In genomic region chr6:42433554-42433953, GRCm38 (mm10) we compare ENCODE assay signal across 26 mouse cellular contexts. TPM values are rescaled to one million over a fixed set of nuclear protein-coding genes. Genes with fewer than 3 reads are reported as not detected.
DNase-seq lines count a peak whose midpoint lies in the region; ATAC-seq and TF ChIP-seq lines count a peak whose summit lies in the region.
"Had no signal": no experiment of that assay in that cellular context is flagged by ENCODE, and none has a peak within 500 bp of the region (broad histone marks: within the 10 kb centered on the region; RNA-seq: fewer than 3 reads in every experiment).

No protein-coding gene starts in this region.

- no peaks in the 10 kb centered on the region for H3K79me2 ChIP-seq in CH12.LX (replicated peaks; ENCODE audit: control insufficient read depth, extremely low read depth, insufficient read depth, poor library complexity, severe bottlenecking)

- DNase-seq in heart, postnatal 0 days (ENCODE audit: low spot score): peak; percentile 26
- DNase-seq in left cerebral cortex, adult 2 months (ENCODE audit: extremely low spot score in 1 of 2, low spot score in 2 of 2): no peak
- DNase-seq in left cerebral cortex, adult 11 months (ENCODE audit: low spot score): no peak
- no peak for DNase-seq in CH12.LX (ENCODE audit: extremely low read depth)
- DNase-seq in T-cell, adult 2 months (ENCODE audit: low spot score): no peak
- no peak for DNase-seq in testis, postnatal 10 days (ENCODE audit: low spot score)
- DNase-seq: B cell, adult 2 months; cerebellum, postnatal 10 days; gastrocnemius, postnatal 14 days; right cerebral cortex, postnatal 4 days; thymus, adult 2 months had no signal

- intact Hi-C loops in left cerebral cortex, adult 2 months (cut with DNase I): no loop called here

- peak; percentile 54 for TF ChIP-seq CTCF in heart, postnatal 0 days (IDR thresholded peaks at IDR 0.05; ENCODE audit: low read depth)
- peak; percentile 5 for TF ChIP-seq CTCF in left cerebral cortex, adult 2 months (IDR thresholded peaks at IDR 0.05)
- peak in 1 of 2 experiments; percentile 51; a peak in 2 of 4 replicates for TF ChIP-seq CTCF in CH12.LX (conservative IDR thresholded peaks at IDR 0.05 in 1 of 2, IDR thresholded peaks at IDR 0.05 in 1 of 2; ENCODE audit: low read depth in 2 of 2, low read length in 2 of 2)

- peak; percentile 30 for TF ChIP-seq RAD21 in CH12.LX (IDR thresholded peaks at IDR 0.05; ENCODE audit: low read depth, low read length)

- in situ Hi-C loops in CH12.LX (cut with MboI; ENCODE audit: low pct_ligation_motif_present, low pct_unique_long_range_greater_than_20kb, low sequenced_read_pairs): no loop called here

- no peak for TF ChIP-seq EP300 in heart, postnatal 0 days (IDR thresholded peaks at IDR 0.05; ENCODE audit: low read depth)
- no peak for TF ChIP-seq EP300 in CH12.LX (IDR thresholded peaks at IDR 0.05; ENCODE audit: low read length)

- H3K27ac ChIP-seq in heart, postnatal 0 days (ENCODE audit: low read depth): no peak overlapping the region
- no peak overlapping the region for H3K27ac ChIP-seq in heart, embryonic 11.5 days (ENCODE audit: low read depth, low read length)
- no peak overlapping the region for H3K27ac ChIP-seq in left cerebral cortex, adult 2 months
- no peak overlapping the region for H3K27ac ChIP-seq in CH12.LX (ENCODE audit: insufficient read depth, low read depth)
- H3K27ac ChIP-seq: embryonic facial prominence, embryonic 10.5 days; hindbrain, embryonic 15.5 days; kidney, embryonic 15.5 days; macrophage; midbrain, embryonic 15.5 days had no signal

- 34% methylated on average over 2 of the region's 2 CpGs for WGBS in heart, postnatal 0 days
- WGBS in heart, embryonic 11.5 days (ENCODE audit: insufficient replicate concordance): 63% methylated on average over 2 of the region's 2 CpGs

- 0 out of 2 replicates have a peak, but pooled peaks have one; percentile 17 for ATAC-seq in heart, postnatal 0 days (ENCODE audit: insufficient read depth, low read depth)
- ATAC-seq in heart, embryonic 11.5 days (replicated peaks; ENCODE audit: insufficient number of reproducible peaks, low FRiP score, low TSS enrichment): no peak
- peak; percentile 56 to 73; a peak in 3 of 4 replicates for ATAC-seq in hematopoietic stem cell, adult 5-6 weeks (replicated peaks in 1 of 2; ENCODE audit: insufficient read depth in 1 of 2, low FRiP score in 2 of 2, low TSS enrichment in 1 of 2, low read depth in 1 of 2, poor library complexity in 2 of 2, severe bottlenecking in 2 of 2)
- ATAC-seq: forebrain, embryonic 16.5 days; midbrain, embryonic 15.5 days had no signal

- H3K4me1 ChIP-seq in heart, postnatal 0 days (ENCODE audit: control insufficient read depth, insufficient read depth): no peaks in the 10 kb centered on the region
- H3K4me1 ChIP-seq in heart, embryonic 11.5 days (ENCODE audit: control insufficient read depth, insufficient read depth, low read length): no peaks in the 10 kb centered on the region
- peaks cover 2 to 13% of the 10 kb centered on the region in 2 experiments; a peak in 2 of 4 replicates for H3K4me1 ChIP-seq in CH12.LX (ENCODE audit: control insufficient read depth in 1 of 2, insufficient read depth in 2 of 2)
- H3K4me1 ChIP-seq: embryonic facial prominence, embryonic 10.5 days; hindbrain, embryonic 15.5 days; kidney, embryonic 15.5 days; midbrain, embryonic 15.5 days had no signal

- no peaks in the 10 kb centered on the region for H3K36me3 ChIP-seq in heart, postnatal 0 days (replicated peaks; ENCODE audit: control insufficient read depth, insufficient read depth, low read length)
- no peaks in the 10 kb centered on the region for H3K36me3 ChIP-seq in heart, embryonic 11.5 days (ENCODE audit: control insufficient read depth, insufficient read depth, low read length)
- no peaks in the 10 kb centered on the region for H3K36me3 ChIP-seq in CH12.LX (replicated peaks in 1 of 2; ENCODE audit: control insufficient read depth in 1 of 2, insufficient read depth in 1 of 2, low read length in 1 of 2)
- H3K36me3 ChIP-seq: embryonic facial prominence, embryonic 10.5 days; hindbrain, embryonic 15.5 days; kidney, embryonic 15.5 days; midbrain, embryonic 15.5 days had no signal

- H3K4me2 ChIP-seq in heart, postnatal 0 days (ENCODE audit: low read depth, low read length): no peak overlapping the region
- H3K4me2 ChIP-seq in heart, embryonic 11.5 days: no peak overlapping the region
- H3K4me2 ChIP-seq in CH12.LX (ENCODE audit: insufficient read depth, low read depth, poor library complexity, severe bottlenecking): no peak overlapping the region
- H3K4me2 ChIP-seq: hindbrain, embryonic 15.5 days; kidney, embryonic 15.5 days; midbrain, embryonic 15.5 days had no signal

- no peaks in the 10 kb centered on the region for H3K27me3 ChIP-seq in heart, postnatal 0 days (ENCODE audit: control insufficient read depth, insufficient read depth, low read length)
- no peaks in the 10 kb centered on the region for H3K27me3 ChIP-seq in heart, embryonic 11.5 days (ENCODE audit: control insufficient read depth, insufficient read depth, low read length)
- H3K27me3 ChIP-seq in CH12.LX (replicated peaks): no peaks in the 10 kb centered on the region
- H3K27me3 ChIP-seq: hindbrain, embryonic 15.5 days; kidney, embryonic 15.5 days; midbrain, embryonic 15.5 days had no signal

- TF ChIP-seq POLR2A in CH12.LX (IDR thresholded peaks at IDR 0.05; ENCODE audit: low read depth, low read length): no peak

- no peak overlapping the region for H3K4me3 ChIP-seq in heart, postnatal 0 days (ENCODE audit: low read depth, low read length)
- H3K4me3 ChIP-seq in heart, embryonic 11.5 days (ENCODE audit: low read depth, low read length): no peak overlapping the region
- no peak overlapping the region for H3K4me3 ChIP-seq in left cerebral cortex, adult 2 months
- no peak overlapping the region for H3K4me3 ChIP-seq in CH12.LX (replicated peaks in 1 of 3; ENCODE audit: low read depth in 2 of 3, low read length in 2 of 3, poor library complexity in 1 of 3)
- H3K4me3 ChIP-seq: embryonic facial prominence, embryonic 10.5 days; erythroblast, embryonic 14.5 days; hindbrain, embryonic 15.5 days; kidney, embryonic 15.5 days; midbrain, embryonic 15.5 days had no signal

- dilution Hi-C loops in CH12.LX (cut with MboI; ENCODE audit: extremely low pct_ligation_motif_present, extremely low pct_unique_long_range_greater_than_20kb, low sequenced_read_pairs): no loop called here

- H3K9me3 ChIP-seq in heart, postnatal 0 days (replicated peaks; ENCODE audit: control insufficient read depth, low read length): no peaks in the 10 kb centered on the region
- no peaks in the 10 kb centered on the region for H3K9me3 ChIP-seq in heart, embryonic 11.5 days (replicated peaks; ENCODE audit: control insufficient read depth, low read length)
- H3K9me3 ChIP-seq in CH12.LX (replicated peaks; ENCODE audit: low read length): no peaks in the 10 kb centered on the region
- H3K9me3 ChIP-seq: embryonic facial prominence, embryonic 10.5 days; hindbrain, embryonic 15.5 days; kidney, embryonic 15.5 days; midbrain, embryonic 15.5 days had no signal

- H3K9ac ChIP-seq in heart, postnatal 0 days (replicated peaks; ENCODE audit: low read depth, low read length): no peak overlapping the region
- no peak overlapping the region for H3K9ac ChIP-seq in heart, embryonic 11.5 days (ENCODE audit: low read depth, low read length)
- no peak overlapping the region for H3K9ac ChIP-seq in CH12.LX (ENCODE audit: insufficient read depth, low read depth)
- H3K9ac ChIP-seq: hindbrain, embryonic 15.5 days; kidney, embryonic 15.5 days; midbrain, embryonic 15.5 days had no signal

RNA-seq across cellular contexts. Expression of gene Tas2r126, which starts 0.8 kb away (rescaled TPM):
- not detected in 2 replicates for total RNA-seq in heart, postnatal 0 days (2014; rRNA removed; ENCODE audit: low replicate concordance)
- not detected in 2 replicates for polyA plus RNA-seq in heart, postnatal 0 days (2015; fragmentation: Nextera tagmentation; extraction: Ambion mirVana)
- polyA plus RNA-seq in heart, embryonic 11.5 days (2014; fragmentation: Nextera tagmentation; extraction: Ambion mirVana): not detected in 2 replicates
- total RNA-seq in left cerebral cortex, adult 2 months (2021): not detected
- not detected in 2 replicates for total RNA-seq in CH12.LX (2012; rRNA removed)
- not detected in 2 replicates for total RNA-seq in CH12.LX (2014; rRNA removed)
- not detected in 2 replicates for polyA plus RNA-seq in CH12.LX (2012; ENCODE audit: insufficient read length, low read depth)
- total RNA-seq in hematopoietic stem cell, adult 5-6 weeks (2017): not detected in 2 replicates
- total RNA-seq: ES-E14; gastrocnemius, postnatal 14 days; layer of hippocampus, postnatal 10 days had no signal
- polyA plus RNA-seq: embryonic facial prominence, embryonic 10.5 days; erythroblast, embryonic 14.5 days; forebrain, embryonic 16.5 days; heart, embryonic 14.5 days; hindbrain, embryonic 15.5 days; kidney, embryonic 15.5 days; liver, adult 2 months; macrophage; midbrain, embryonic 15.5 days; thymus, adult 2 months had no signal

RNA-seq across cellular contexts. Expression of gene Tas2r135, which starts 28.3 kb away (rescaled TPM):
- not detected in 2 replicates for total RNA-seq in heart, postnatal 0 days (2014; rRNA removed; ENCODE audit: low replicate concordance)
- polyA plus RNA-seq in heart, postnatal 0 days (2015; fragmentation: Nextera tagmentation; extraction: Ambion mirVana): not detected in 2 replicates
- polyA plus RNA-seq in heart, embryonic 11.5 days (2014; fragmentation: Nextera tagmentation; extraction: Ambion mirVana): not detected in 2 replicates
- total RNA-seq in left cerebral cortex, adult 2 months (2021): not detected
- total RNA-seq in CH12.LX (2012; rRNA removed) (not detected in 2 replicates), CH12.LX (2014; rRNA removed) (not detected in 2 replicates)
- polyA plus RNA-seq in CH12.LX (2012; ENCODE audit: insufficient read length, low read depth): not detected in 2 replicates
- not detected in 2 replicates for total RNA-seq in hematopoietic stem cell, adult 5-6 weeks (2017)
- total RNA-seq: ES-E14; gastrocnemius, postnatal 14 days; left cerebral cortex, postnatal 25 days had no signal
- polyA plus RNA-seq: embryonic facial prominence, embryonic 10.5 days; erythroblast, embryonic 14.5 days; forebrain, embryonic 16.5 days; heart, embryonic 14.5 days; hindbrain, embryonic 15.5 days; kidney, embryonic 15.5 days; liver, adult 2 months; macrophage; midbrain, embryonic 15.5 days; thymus, adult 2 months had no signal

RNA-seq across cellular contexts. Expression of gene Olfr458, which starts 31.4 kb away (rescaled TPM):
- total RNA-seq in heart, postnatal 0 days (2014; rRNA removed; ENCODE audit: low replicate concordance): not detected in 2 replicates
- polyA plus RNA-seq in heart, postnatal 0 days (2015; fragmentation: Nextera tagmentation; extraction: Ambion mirVana): not detected in 2 replicates
- not detected in 2 replicates for polyA plus RNA-seq in heart, embryonic 11.5 days (2014; fragmentation: Nextera tagmentation; extraction: Ambion mirVana)
- not detected for total RNA-seq in left cerebral cortex, adult 2 months (2021)
- not detected in 2 replicates for total RNA-seq in CH12.LX (2012; rRNA removed)
- not detected in 2 replicates for total RNA-seq in CH12.LX (2014; rRNA removed)
- polyA plus RNA-seq in CH12.LX (2012; ENCODE audit: insufficient read length, low read depth): not detected in 2 replicates
- total RNA-seq in hematopoietic stem cell, adult 5-6 weeks (2017): not detected in 2 replicates
- total RNA-seq: adrenal gland, postnatal 4 days; ES-E14; gastrocnemius, postnatal 14 days; layer of hippocampus, postnatal 10 days; left cerebral cortex, postnatal 25 days; liver, adult 2 months had no signal
- polyA plus RNA-seq: embryonic facial prominence, embryonic 10.5 days; erythroblast, embryonic 14.5 days; forebrain, embryonic 16.5 days; heart, embryonic 14.5 days; kidney, embryonic 15.5 days; liver, adult 2 months; macrophage; midbrain, embryonic 15.5 days; thymus, adult 2 months had no signal

RNA-seq across cellular contexts. Expression of gene Tas2r143, which starts 33.5 kb away (rescaled TPM):
- not detected in 2 replicates for total RNA-seq in heart, postnatal 0 days (2014; rRNA removed; ENCODE audit: low replicate concordance)
- polyA plus RNA-seq in heart, postnatal 0 days (2015; fragmentation: Nextera tagmentation; extraction: Ambion mirVana): not detected in 2 replicates
- not detected in 2 replicates for polyA plus RNA-seq in heart, embryonic 11.5 days (2014; fragmentation: Nextera tagmentation; extraction: Ambion mirVana)
- not detected for total RNA-seq in left cerebral cortex, adult 2 months (2021)
- not detected in 2 replicates for total RNA-seq in CH12.LX (2012; rRNA removed)
- not detected in 2 replicates for total RNA-seq in CH12.LX (2014; rRNA removed)
- polyA plus RNA-seq in CH12.LX (2012; ENCODE audit: insufficient read length, low read depth): not detected in 2 replicates
- not detected in 2 replicates for total RNA-seq in hematopoietic stem cell, adult 5-6 weeks (2017)
- total RNA-seq: ES-E14; left cerebral cortex, postnatal 25 days had no signal
- polyA plus RNA-seq: embryonic facial prominence, embryonic 10.5 days; erythroblast, embryonic 14.5 days; forebrain, embryonic 16.5 days; heart, embryonic 14.5 days; hindbrain, embryonic 15.5 days; kidney, embryonic 15.5 days; macrophage; midbrain, embryonic 15.5 days had no signal

RNA-seq across cellular contexts. Expression of gene Olfr457, which starts 42.6 kb away (rescaled TPM):
- not detected in 2 replicates for total RNA-seq in heart, postnatal 0 days (2014; rRNA removed; ENCODE audit: low replicate concordance)
- polyA plus RNA-seq in heart, postnatal 0 days (2015; fragmentation: Nextera tagmentation; extraction: Ambion mirVana): not detected in 2 replicates
- polyA plus RNA-seq in heart, embryonic 11.5 days (2014; fragmentation: Nextera tagmentation; extraction: Ambion mirVana): not detected in 2 replicates
- total RNA-seq in left cerebral cortex, adult 2 months (2021): not detected
- total RNA-seq in CH12.LX (2012; rRNA removed) (not detected in 2 replicates), CH12.LX (2014; rRNA removed) (not detected in 2 replicates)
- polyA plus RNA-seq in CH12.LX (2012; ENCODE audit: insufficient read length, low read depth): not detected in 2 replicates
- not detected in 2 replicates for total RNA-seq in hematopoietic stem cell, adult 5-6 weeks (2017)
- total RNA-seq: adrenal gland, postnatal 4 days; ES-E14; gastrocnemius, postnatal 14 days; layer of hippocampus, postnatal 10 days; left cerebral cortex, postnatal 25 days; liver, adult 2 months had no signal
- polyA plus RNA-seq: embryonic facial prominence, embryonic 10.5 days; erythroblast, embryonic 14.5 days; forebrain, embryonic 16.5 days; hindbrain, embryonic 15.5 days; liver, adult 2 months; macrophage; midbrain, embryonic 15.5 days; thymus, adult 2 months had no signal
